Mouse (Mus musculus): ENCODE results near the gene Tek. TPM values are rescaled to one million over a fixed set of nuclear protein-coding genes. Genes with fewer than 3 reads are reported as not detected.

Gene Tek
- polyA plus RNA-seq (2012; fragmentation: generic; extraction: Trizol), result under 1 TPM in 1 of 2 experiments, not detected in 1; 0.33 TPM

GRCm38 (mm10) chr4:94738838-94739731, at the start of gene Tek:
Gene Tek (plus strand): TSS chr4:94739289.

Other genes with a start within 250 kb of the Tek start
- gene Gm10306, start 182.7 kb upstream of the Tek start, polyA plus RNA-seq (2012; fragmentation: generic; extraction: Trizol), result under 1 TPM in 1 of 2 experiments, not detected in 1; 0.75 TPM
- gene Caap1, start 182.5 kb upstream of the Tek start, polyA plus RNA-seq (2012; fragmentation: generic; extraction: Trizol), result 1 to 10 TPM in 1 of 2 experiments, under 1 TPM in 1; 0.37 to 1.6 TPM
- 10 to 100 TPM in 1 of 2 experiments, 1 to 10 TPM in 1; 1.5 to 11.6 TPM for gene Plaa, start 136.0 kb upstream of the Tek start, polyA plus RNA-seq (2012; fragmentation: generic; extraction: Trizol)
- 1 to 10 TPM in 1 of 2 experiments, under 1 TPM in 1; 0.96 to 9.1 TPM for gene Ift74, start 124.8 kb upstream of the Tek start, polyA plus RNA-seq (2012; fragmentation: generic; extraction: Trizol)
- under 1 TPM in 1 of 2 experiments, not detected in 1; 0.04 TPM for gene Lrrc19, start 89.1 kb upstream of the Tek start, polyA plus RNA-seq (2012; fragmentation: generic; extraction: Trizol)
- gene Eqtn, start 189.6 kb downstream of the Tek start, polyA plus RNA-seq (2012; fragmentation: generic; extraction: Trizol), result not detected
- gene Mysm1, start 239.8 kb downstream of the Tek start, polyA plus RNA-seq (2012; fragmentation: generic; extraction: Trizol), result 1 to 10 TPM in 1 of 2 experiments, under 1 TPM in 1; 0.22 to 2.0 TPM

All from C3H10T1/2 (cell line).